Mouse (Mus musculus) G1E (cell line): ENCODE data around the gene Ptprcap.

ENCODE experiments used
- CTCF ChIP-seq: IDR thresholded peaks from 2 replicates; pipeline ENCODE4 v1.5.1; 2012; ENCODE audit warnings: low read depth, low read length, inconsistent platforms, mixed read lengths
- GATA1 ChIP-seq: IDR thresholded peaks from 2 replicates; pipeline ENCODE4 v1.6.1; 2012; ENCODE audit warnings: borderline replicate concordance, low read length, inconsistent platforms, mixed read lengths

DNA sequence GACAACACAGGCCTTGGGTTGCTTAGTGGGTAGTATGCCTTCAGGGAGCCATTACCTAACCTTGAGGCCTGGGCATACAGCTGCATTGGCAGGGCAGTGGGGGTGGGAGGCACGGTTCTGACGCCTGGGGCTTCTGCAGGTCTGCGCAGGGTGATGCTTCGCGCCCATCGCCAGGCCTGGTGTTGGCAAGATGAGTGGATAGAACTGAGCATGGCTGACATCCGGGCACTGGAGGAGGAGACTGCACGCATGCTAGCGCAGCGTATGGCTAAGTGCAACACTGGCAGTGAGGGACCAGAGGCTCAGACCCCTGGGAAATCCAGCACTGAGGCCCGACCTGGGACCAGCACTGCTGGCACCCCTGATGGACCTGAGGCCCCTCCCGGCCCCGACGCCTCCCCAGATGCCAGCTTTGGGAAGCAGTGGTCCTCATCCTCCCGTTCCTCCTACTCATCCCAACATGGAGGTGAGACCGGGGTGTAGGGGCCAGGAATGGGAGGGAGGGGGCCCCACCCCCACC is 48.7 kb upstream of the Ptprcap start:
- TF ChIP-seq CTCF (no peak), GATA1 (no peak)
